Mouse (Mus musculus): ENCODE data around the gene Eno3.

DNA sequence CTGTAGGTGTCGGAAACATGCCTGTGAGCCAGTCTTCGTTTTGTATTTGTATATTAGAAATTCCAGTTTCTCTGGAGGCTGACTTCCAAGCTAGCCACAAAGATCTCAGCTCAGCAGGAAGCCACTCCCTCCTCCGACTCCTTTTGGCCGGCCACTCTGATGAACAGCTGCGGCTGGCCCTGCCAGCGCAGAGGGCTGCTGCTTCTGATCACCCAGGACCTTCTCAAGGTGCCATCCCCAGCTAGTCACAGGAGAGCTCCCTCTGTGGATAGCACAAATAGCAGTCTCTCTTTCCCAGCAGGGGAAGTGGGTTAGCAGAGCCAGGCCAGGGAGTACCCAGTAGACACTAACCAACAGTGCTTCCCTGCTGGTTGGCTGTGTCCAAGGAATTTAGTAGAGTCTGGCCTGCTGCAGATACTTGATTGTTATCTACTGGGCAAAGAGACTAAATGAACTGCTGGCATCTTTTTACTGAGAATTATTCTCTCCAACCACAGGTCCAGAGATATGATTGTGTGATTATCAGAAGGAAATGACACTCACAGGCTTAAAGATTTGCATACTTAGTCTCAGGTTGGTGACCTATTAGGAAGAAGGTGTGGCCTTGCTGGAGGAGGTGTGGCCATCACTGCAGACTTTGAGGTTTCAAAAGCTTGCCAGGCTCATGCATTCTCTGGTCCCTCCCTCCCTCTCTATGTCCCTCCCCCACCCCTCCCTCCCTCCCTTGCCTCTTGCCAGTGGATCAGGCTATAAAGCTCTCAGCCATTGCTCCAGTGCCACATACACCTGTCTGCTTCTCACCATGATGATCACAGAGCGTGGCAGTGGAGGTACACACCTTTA, 34.8 kb upstream of the Eno3 start:
- TF ChIP-seq HCFC1 (IDR thresholded peaks at IDR 0.05; ENCODE audit: borderline replicate concordance, insufficient read depth, low read length) (no peak), ZNF384 (IDR thresholded peaks at IDR 0.05; ENCODE audit: low read depth, low read length) (no peak)

Data from ES-E14 (cell line).